Mouse (Mus musculus) midbrain, embryonic 11.5 days (tissue): ENCODE measurements around the gene Cdc27. TPM values are rescaled to one million over a fixed set of nuclear protein-coding genes. Genes with fewer than 3 reads are reported as not detected.

Experiments used
- ATAC-seq: fragments of 200-750 bp; cut with Nextera tagmentation; 2 replicates; pipeline ENCODE4 v1.8.0; 2017; ENCODE audit warnings: moderate TSS enrichment, moderate library complexity; ENCODE audit not compliant: low FRiP score
- DNase-seq: peaks from one replicate; pipeline ENCODE4 v3.0.0; 2015; ENCODE audit warnings: low spot score; ENCODE audit errors: missing footprints
- H3K27ac ChIP-seq: fragments of 300-500 bp; sonication (generic); 2 replicates; pipeline ENCODE4 v1.5.1; 2014; ENCODE audit warnings: low read depth, low read length
- H3K27me3 ChIP-seq: fragments of 300-500 bp; sonication (generic); 2 replicates; pipeline ENCODE4 v1.6.1; 2014; ENCODE audit warnings: mild to moderate bottlenecking, low read length, moderate library complexity, mixed read lengths; ENCODE audit not compliant: control insufficient read depth, insufficient read depth
- H3K36me3 ChIP-seq: fragments of 300-500 bp; sonication (generic); 2 replicates; pipeline ENCODE4 v1.6.1; 2014; ENCODE audit warnings: mild to moderate bottlenecking, low read length, moderate library complexity, mixed read lengths; ENCODE audit not compliant: control insufficient read depth, insufficient read depth
- H3K4me1 ChIP-seq: fragments of 300-500 bp; sonication (generic); 2 replicates; pipeline ENCODE4 v1.6.1; 2014; ENCODE audit warnings: low read length; ENCODE audit not compliant: control insufficient read depth, insufficient read depth
- H3K4me2 ChIP-seq: fragments of 300-500 bp; sonication (generic); 2 replicates; pipeline ENCODE4 v1.6.1; 2014; ENCODE audit warnings: mild to moderate bottlenecking, moderate library complexity
- H3K4me3 ChIP-seq: fragments of 300-500 bp; sonication (generic); 2 replicates; pipeline ENCODE4 v1.5.1; 2014; ENCODE audit warnings: low read depth, low read length
- H3K9ac ChIP-seq: fragments of 300-500 bp; sonication (generic); 2 replicates; pipeline ENCODE4 v1.6.1; 2014; ENCODE audit warnings: low read length
- H3K9me3 ChIP-seq: fragments of 300-500 bp; sonication (generic); 2 replicates; pipeline ENCODE4 v1.6.1; 2016; ENCODE audit warnings: low read length; ENCODE audit not compliant: control insufficient read depth
- WGBS: fragments of 180-500 bp; shearing (Covaris S2); extraction: QIAGEN DNeasy Blood & Tissue Kit; methylation state at CpG from one replicate; pipeline ENCODE4 v1.1.7; 2014; 5-methylcytosine and 5-hydroxymethylcytosine counted together
- polyA plus RNA-seq: library from polyadenylated mRNA; unstranded; fragments of >200 nt; fragmentation: Nextera tagmentation; extraction: Ambion mirVana; gene quantifications from 2 replicates; pipeline ENCODE4 v1.2.1, GENCODE M21; 2014

The Cdc27 gene
- polyA plus RNA-seq, 1 experiment from 2014 or later, result 59.0 TPM

DNA sequence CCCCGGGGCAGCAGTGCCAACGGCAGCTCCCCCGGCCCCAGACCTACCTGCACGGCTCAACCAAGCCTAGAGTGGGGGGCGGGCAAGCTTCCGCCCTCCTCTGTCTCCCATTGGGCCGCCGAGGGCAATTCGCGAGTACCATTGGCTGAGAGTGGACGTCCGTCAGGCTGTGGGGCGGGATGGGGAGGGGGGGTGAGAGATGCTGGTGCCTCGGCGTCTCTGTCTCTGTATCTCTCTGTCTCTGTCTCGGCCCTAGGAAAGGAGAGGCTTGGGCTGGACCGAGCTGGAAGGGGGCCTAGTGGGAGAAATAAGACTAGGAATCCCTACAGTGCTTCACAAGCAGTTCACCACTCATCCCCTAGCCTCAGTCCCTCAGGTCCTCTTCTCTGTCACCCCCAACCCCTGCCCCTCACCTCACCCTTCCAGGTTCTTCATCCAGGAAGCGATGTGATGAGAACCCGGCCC lies 81.0 kb downstream of the Cdc27 start:
- Histone ChIP-seq H3K4me3 (peak overlapping the region; percentile 97), H3K27me3 (no peaks in the 10 kb centered on the region), H3K27ac (peak overlapping the region; percentile 50; the same call in 1 of the 2 replicates), H3K4me2 (peak overlapping the region; percentile 73), H3K9ac (peak overlapping the region; percentile 96), H3K36me3 (no peaks in the 10 kb centered on the region), H3K9me3 (no peaks in the 10 kb centered on the region), H3K4me1 (peaks cover 8% of the 10 kb centered on the region; the same call in 1 of the 2 replicates)
- DNase-seq (peak; percentile 97), ATAC-seq (peak; percentile 100)
- 3% methylated on average over 14 of the region's 19 CpGs for WGBS

- no peaks in the 10 kb centered on the region for H3K36me3 ChIP-seq
- ATAC-seq, result peak; percentile 85
- H3K27me3 ChIP-seq, result no peaks in the 10 kb centered on the region
- H3K9ac ChIP-seq, result peak within 1 kb of the TSS; percentile 96
- H3K4me3 ChIP-seq, result peak within 1 kb of the TSS; percentile 97
- WGBS, result under 1% methylated on average over 49 of the region's 69 CpGs
- DNase-seq, result peak; percentile 93
- peak within 1 kb of the TSS; percentile 73 for H3K4me2 ChIP-seq
- H3K9me3 ChIP-seq, result no peaks in the 10 kb centered on the region
- peak within 1 kb of the TSS; percentile 50 for H3K27ac ChIP-seq
- peaks cover 8% of the 10 kb centered on the region; the same call in 1 of the 2 replicates for H3K4me1 ChIP-seq
Measured at GRCm38 (mm10) chr11:104468751-104469268, 81.6 kb downstream of the Cdc27 start, which contains the start of gene Kansl1. Gene Kansl1 (minus strand): TSS chr11:104468861.

GRCm38 (mm10) chr11:104467698-104468097 lies 82.7 kb downstream of the Cdc27 start:
- no peak overlapping the region for H3K9ac ChIP-seq
- no peaks in the 10 kb centered on the region for H3K27me3 ChIP-seq
- H3K4me1 ChIP-seq, result peaks cover 8% of the 10 kb centered on the region; the same call in 1 of the 2 replicates
- 88% methylated on average over 5 of the region's 5 CpGs for WGBS
- no peaks in the 10 kb centered on the region for H3K9me3 ChIP-seq
- no peak overlapping the region for H3K4me2 ChIP-seq
- no peak overlapping the region for H3K4me3 ChIP-seq
- ATAC-seq (no peak), DNase-seq (no peak)
- no peak overlapping the region for H3K27ac ChIP-seq
- H3K36me3 ChIP-seq, result no peaks in the 10 kb centered on the region

DNA sequence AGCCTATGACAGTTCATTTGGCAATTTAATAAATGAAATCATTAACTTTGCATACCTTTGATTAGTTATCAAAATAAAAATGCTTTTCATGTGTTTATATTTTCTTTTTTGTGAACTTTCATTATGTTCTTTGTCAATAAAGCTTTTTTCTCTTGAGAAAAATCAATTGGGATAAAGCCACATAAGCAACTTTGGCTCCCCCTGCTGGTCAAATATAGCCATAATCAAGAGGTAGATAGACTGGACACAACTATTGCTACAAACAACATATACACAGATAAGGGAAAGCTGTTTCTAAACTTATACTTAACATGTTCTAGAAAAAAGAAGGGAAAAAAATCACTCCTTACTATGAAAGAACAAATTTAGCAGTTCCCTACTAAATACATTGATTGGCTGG lies 88.9 kb downstream of the Cdc27 start:
- Histone ChIP-seq H3K36me3 (no peaks in the 10 kb centered on the region), H3K9me3 (no peaks in the 10 kb centered on the region), H3K27me3 (no peaks in the 10 kb centered on the region), H3K4me3 (no peak overlapping the region), H3K27ac (no peak overlapping the region), H3K4me2 (no peak overlapping the region), H3K9ac (no peak overlapping the region), H3K4me1 (0 out of 2 replicates have a peak, but pooled peaks cover under 1% of the 10 kb centered on the region)
- peak; percentile 96 for DNase-seq
- no peak for ATAC-seq

GRCm38 (mm10) chr11:104459671-104460070 lies 90.7 kb downstream of the Cdc27 start:
- Histone ChIP-seq H3K27me3 (no peaks in the 10 kb centered on the region), H3K4me2 (no peak overlapping the region), H3K9ac (no peak overlapping the region), H3K4me3 (no peak overlapping the region), H3K36me3 (no peaks in the 10 kb centered on the region), H3K4me1 (no peaks in the 10 kb centered on the region), H3K27ac (no peak overlapping the region), H3K9me3 (no peaks in the 10 kb centered on the region)
- no peak for ATAC-seq
- WGBS, result 92% methylated on average over 2 of the region's 2 CpGs
- DNase-seq, result no peak

GRCm38 (mm10) chr11:104458507-104458906 lies 91.9 kb downstream of the Cdc27 start:
- Histone ChIP-seq H3K27me3 (no peaks in the 10 kb centered on the region), H3K9me3 (no peaks in the 10 kb centered on the region), H3K4me1 (no peaks in the 10 kb centered on the region), H3K9ac (no peak overlapping the region), H3K36me3 (no peaks in the 10 kb centered on the region), H3K4me2 (no peak overlapping the region), H3K27ac (no peak overlapping the region), H3K4me3 (no peak overlapping the region)
- DNase-seq (no peak), ATAC-seq (no peak)
- 86% methylated on average over 2 of the region's 2 CpGs for WGBS

Other genes starting within 250 kb of the Cdc27 start
- 31.7 and 32.9 TPM in 2 replicates for gene Kansl1, start 81.8 kb downstream of the Cdc27 start, polyA plus RNA-seq
- gene Myl4, start within 50 bp of the Cdc27 start, polyA plus RNA-seq, result 1.1 and 1.7 TPM in 2 replicates
- 1.5 and 1.7 TPM in 2 replicates for gene Itgb3, start 57.4 kb upstream of the Cdc27 start, polyA plus RNA-seq
- not detected in 2 replicates for gene Gm11639, start 135.1 kb upstream of the Cdc27 start, polyA plus RNA-seq